8 mouse cellular contexts compared by ENCODE assay signal in the genomic region with DNA sequence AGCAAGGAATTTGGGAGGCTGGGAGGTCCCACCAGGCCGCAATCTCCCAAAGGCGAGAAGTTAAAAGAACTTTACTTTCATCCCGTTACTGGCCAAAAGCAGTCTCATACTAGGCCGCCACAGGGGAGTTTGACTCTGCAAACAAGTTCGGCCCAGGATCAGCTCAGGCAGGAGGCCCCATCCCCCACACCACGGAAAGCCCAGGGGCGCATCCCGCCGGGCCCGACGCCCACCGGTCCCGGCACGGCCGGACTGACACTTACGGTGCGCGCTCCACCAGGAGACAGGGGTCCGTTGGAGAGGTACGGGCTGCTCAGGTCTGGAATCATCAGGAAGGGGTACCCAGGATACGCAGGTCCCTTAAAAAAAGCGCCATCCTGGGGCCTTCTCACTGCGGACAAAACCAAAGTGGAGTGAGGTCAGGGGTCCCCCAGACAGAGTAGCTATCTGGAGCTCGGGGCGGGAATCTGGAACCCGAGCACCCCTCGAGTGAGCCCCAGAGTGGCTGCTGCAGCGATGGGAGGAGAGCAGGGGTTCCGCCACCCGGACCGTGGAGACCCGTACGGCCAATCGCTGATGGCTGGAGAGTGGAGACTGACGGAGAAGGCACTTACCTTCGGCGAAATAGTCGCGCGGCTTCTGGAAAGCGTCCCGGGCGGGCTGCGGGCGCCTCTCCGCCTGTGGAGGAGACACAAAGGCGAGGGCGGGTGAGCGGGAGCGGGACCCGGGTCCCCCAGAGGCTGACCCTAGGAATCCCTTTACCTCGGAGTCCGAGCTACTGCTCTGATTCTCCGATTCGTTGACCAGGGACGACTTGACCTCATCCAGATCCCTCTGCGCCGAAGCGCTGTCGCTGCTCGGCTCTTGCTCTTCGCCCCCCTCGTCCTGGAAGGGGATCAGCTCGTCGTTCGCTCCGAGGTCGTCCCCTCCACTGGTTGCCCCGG. TPM values are rescaled to one million over a fixed set of nuclear protein-coding genes. Genes with fewer than 3 reads are reported as not detected.
DNase-seq lines count a peak whose midpoint lies in the region; ATAC-seq and TF ChIP-seq lines count a peak whose summit lies in the region.

No protein-coding gene starts in this region.

- peak overlapping the region; percentile 50 for H3K4me3 ChIP-seq in bone marrow, adult 2 months (replicated peaks; ENCODE audit: control insufficient read depth, low read depth, low read length)
- H3K4me3 ChIP-seq in forebrain, embryonic 15.5 days = peak overlapping the region; percentile 65
- peak overlapping the region; percentile 89 for H3K4me3 ChIP-seq in limb, embryonic 12.5 days (replicated peaks)
- H3K4me3 ChIP-seq in midbrain, embryonic 13.5 days (replicated peaks) = peak overlapping the region; percentile 76
- peak overlapping the region; percentile 89 for H3K4me3 ChIP-seq in stomach, embryonic 15.5 days (replicated peaks)

- H3K27ac ChIP-seq in bone marrow, adult 2 months (ENCODE audit: control insufficient read depth, insufficient read depth, low read depth, low read length, poor library complexity) = no peak overlapping the region; the same call in 1 of the 2 replicates
- H3K27ac ChIP-seq in forebrain, embryonic 15.5 days (replicated peaks) = peak overlapping the region; percentile 69
- peak overlapping the region; percentile 98 for H3K27ac ChIP-seq in limb, embryonic 12.5 days
- peak overlapping the region; percentile 56; the same call in 1 of the 2 replicates for H3K27ac ChIP-seq in midbrain, embryonic 13.5 days
- H3K27ac ChIP-seq in stomach, embryonic 15.5 days = peak overlapping the region; percentile 95

- peak overlapping the region; percentile 96 for H3K4me2 ChIP-seq in forebrain, embryonic 15.5 days (replicated peaks)
- peak overlapping the region; percentile 94 for H3K4me2 ChIP-seq in limb, embryonic 12.5 days
- H3K4me2 ChIP-seq in midbrain, embryonic 13.5 days (replicated peaks) = peak overlapping the region; percentile 98
- peak overlapping the region; percentile 80 for H3K4me2 ChIP-seq in stomach, embryonic 15.5 days

- H3K9ac ChIP-seq in forebrain, embryonic 15.5 days (replicated peaks) = peak overlapping the region; percentile 68
- H3K9ac ChIP-seq in limb, embryonic 12.5 days (replicated peaks) = peak overlapping the region; percentile 97
- H3K9ac ChIP-seq in midbrain, embryonic 13.5 days (replicated peaks) = peak overlapping the region; percentile 80
- H3K9ac ChIP-seq in stomach, embryonic 15.5 days = peak overlapping the region; percentile 83

- no peak for TF ChIP-seq POLR2A in bone marrow, adult 2 months (IDR thresholded peaks at IDR 0.05; ENCODE audit: borderline replicate concordance, control insufficient read depth, low read depth, low read length)

- TF ChIP-seq CTCF in bone marrow, adult 2 months (IDR thresholded peaks at IDR 0.05; ENCODE audit: control insufficient read depth, insufficient read depth, low read length) = no peak

- DNase-seq in cerebellum, adult 11-12 months = peak; percentile 7
- DNase-seq in cerebellum, adult 11 months = no peak
- DNase-seq in heart, postnatal 4 days = peak; percentile 67

- no peaks in the 10 kb centered on the region for H3K4me1 ChIP-seq in bone marrow, adult 2 months (ENCODE audit: control insufficient read depth, insufficient read depth, low read length)
- peaks cover 22% of the 10 kb centered on the region for H3K4me1 ChIP-seq in forebrain, embryonic 15.5 days
- H3K4me1 ChIP-seq in limb, embryonic 12.5 days (replicated peaks) = peaks cover 18% of the 10 kb centered on the region
- peaks cover 22% of the 10 kb centered on the region for H3K4me1 ChIP-seq in midbrain, embryonic 13.5 days (replicated peaks)
- peaks cover 12% of the 10 kb centered on the region for H3K4me1 ChIP-seq in stomach, embryonic 15.5 days

- 0 out of 2 replicates have a peak, but pooled peaks have one; percentile 23 for ATAC-seq in forebrain, embryonic 15.5 days (replicated peaks)
- ATAC-seq in limb, embryonic 12.5 days (ENCODE audit: insufficient number of reproducible peaks, insufficient read depth, low FRiP score, low TSS enrichment, low read depth) = peak; percentile 20; the same call in 1 of the 2 replicates
- peak; percentile 41 for ATAC-seq in midbrain, embryonic 13.5 days
- ATAC-seq in stomach, embryonic 15.5 days (ENCODE audit: insufficient read depth, low FRiP score, low read depth) = peak; percentile 12; the same call in 1 of the 2 replicates

- H3K36me3 ChIP-seq in forebrain, embryonic 15.5 days = no peaks in the 10 kb centered on the region
- peaks cover 24% of the 10 kb centered on the region for H3K36me3 ChIP-seq in limb, embryonic 12.5 days
- H3K36me3 ChIP-seq in midbrain, embryonic 13.5 days = no peaks in the 10 kb centered on the region
- H3K36me3 ChIP-seq in stomach, embryonic 15.5 days = 0 out of 2 replicates have a peak, but pooled peaks cover 5% of the 10 kb centered on the region

- WGBS in bone marrow, adult 2 months = 7% methylated on average over 69 of the region's 69 CpGs
- WGBS in forebrain, embryonic 15.5 days = under 1% methylated on average over 68 of the region's 69 CpGs
- under 1% methylated on average over 69 of the region's 69 CpGs for WGBS in limb, embryonic 12.5 days
- WGBS in midbrain, embryonic 13.5 days = under 1% methylated on average over 69 of the region's 69 CpGs
- WGBS in stomach, embryonic 15.5 days = 1% methylated on average over 69 of the region's 69 CpGs

- 0 out of 2 replicates have a peak, but pooled peaks cover 6% of the 10 kb centered on the region for H3K27me3 ChIP-seq in forebrain, embryonic 15.5 days
- H3K27me3 ChIP-seq in limb, embryonic 12.5 days = no peaks in the 10 kb centered on the region
- H3K27me3 ChIP-seq in midbrain, embryonic 13.5 days = peaks cover 30% of the 10 kb centered on the region
- H3K27me3 ChIP-seq in stomach, embryonic 15.5 days (replicated peaks) = no peaks in the 10 kb centered on the region

- no peaks in the 10 kb centered on the region for H3K9me3 ChIP-seq in forebrain, embryonic 15.5 days
- H3K9me3 ChIP-seq in limb, embryonic 12.5 days = no peaks in the 10 kb centered on the region
- no peaks in the 10 kb centered on the region for H3K9me3 ChIP-seq in midbrain, embryonic 13.5 days
- H3K9me3 ChIP-seq in stomach, embryonic 15.5 days = no peaks in the 10 kb centered on the region

RNA-seq across cellular contexts. Expression of a gene that starts 0.8 kb away (rescaled TPM):
- 19.3 and 29.1 TPM in 2 replicates for polyA plus RNA-seq in bone marrow, adult 2 months (2011; ENCODE audit: insufficient read depth, insufficient read length, low replicate concordance, missing spikeins)
- polyA plus RNA-seq in forebrain, embryonic 15.5 days (2015; fragmentation: Nextera tagmentation; extraction: Ambion mirVana) = 6.2 and 6.9 TPM in 2 replicates
- total RNA-seq in heart, postnatal 4 days (2021) = 10 to 100 TPM; 24.2 to 26.5 TPM
- 49.3 and 58.3 TPM in 2 replicates for polyA plus RNA-seq in limb, embryonic 12.5 days (2016; fragmentation: Nextera tagmentation; extraction: Ambion mirVana)
- 7.9 and 9.7 TPM in 2 replicates for polyA plus RNA-seq in midbrain, embryonic 13.5 days (2015; fragmentation: Nextera tagmentation; extraction: Ambion mirVana)
- 23.7 and 25.5 TPM in 2 replicates for polyA plus RNA-seq in stomach, embryonic 15.5 days (2015; fragmentation: Nextera tagmentation; extraction: Ambion mirVana)
